Mouse (Mus musculus): Measurements from ENCODE around the gene Rhd. TPM values are rescaled to one million over a fixed set of nuclear protein-coding genes. Genes with fewer than 3 reads are reported as not detected.
A peak's percentile ranks its signal among the peaks of the same experiment; 100 is the strongest.

Gene Rhd
- total RNA-seq, 2 experiments from 2014 or later = 2.9 to 4.0 TPM

DNA sequence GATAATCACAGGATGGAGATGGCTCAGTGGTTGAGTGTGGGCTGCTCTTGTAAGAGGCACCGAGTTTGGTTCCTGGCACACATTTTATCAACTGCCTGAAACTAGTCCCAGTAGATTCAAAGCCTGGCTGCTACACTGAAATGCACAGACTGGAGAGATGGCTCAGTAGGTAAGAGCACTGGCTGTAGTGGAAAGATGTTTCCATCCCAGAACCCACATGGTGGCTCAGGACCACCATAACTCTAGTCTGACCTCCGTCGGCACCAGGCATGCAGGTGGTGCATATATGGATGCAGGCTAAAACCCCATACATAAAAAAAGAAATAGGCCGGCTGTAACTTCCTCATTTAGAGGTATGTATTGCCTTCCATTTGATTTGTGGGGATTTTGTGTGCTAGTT is 65.2 kb downstream of the Rhd start:
- no peak for ATAC-seq (ENCODE audit: poor library complexity, severe bottlenecking)

DNA sequence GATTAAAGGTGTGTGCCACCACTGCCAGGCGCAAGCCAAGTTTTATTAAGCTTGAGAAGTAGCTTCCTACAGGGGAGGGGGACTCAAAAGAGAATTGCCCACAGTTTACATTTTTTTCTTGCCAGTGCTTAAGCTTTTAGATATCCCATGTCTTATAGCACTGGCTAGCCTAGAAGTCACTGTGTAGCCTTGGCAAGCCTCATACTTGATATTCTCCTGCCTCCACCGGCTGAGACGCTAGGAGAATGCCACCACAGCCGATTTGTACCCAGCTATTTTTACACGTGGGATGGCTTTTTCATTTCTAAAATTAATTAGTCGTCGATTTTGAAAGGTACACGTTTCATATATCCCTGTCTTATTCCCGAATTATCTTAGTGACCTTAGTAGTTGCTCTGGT is 65.9 kb downstream of the Rhd start:
- no peak for ATAC-seq (ENCODE audit: poor library complexity, severe bottlenecking)

DNA sequence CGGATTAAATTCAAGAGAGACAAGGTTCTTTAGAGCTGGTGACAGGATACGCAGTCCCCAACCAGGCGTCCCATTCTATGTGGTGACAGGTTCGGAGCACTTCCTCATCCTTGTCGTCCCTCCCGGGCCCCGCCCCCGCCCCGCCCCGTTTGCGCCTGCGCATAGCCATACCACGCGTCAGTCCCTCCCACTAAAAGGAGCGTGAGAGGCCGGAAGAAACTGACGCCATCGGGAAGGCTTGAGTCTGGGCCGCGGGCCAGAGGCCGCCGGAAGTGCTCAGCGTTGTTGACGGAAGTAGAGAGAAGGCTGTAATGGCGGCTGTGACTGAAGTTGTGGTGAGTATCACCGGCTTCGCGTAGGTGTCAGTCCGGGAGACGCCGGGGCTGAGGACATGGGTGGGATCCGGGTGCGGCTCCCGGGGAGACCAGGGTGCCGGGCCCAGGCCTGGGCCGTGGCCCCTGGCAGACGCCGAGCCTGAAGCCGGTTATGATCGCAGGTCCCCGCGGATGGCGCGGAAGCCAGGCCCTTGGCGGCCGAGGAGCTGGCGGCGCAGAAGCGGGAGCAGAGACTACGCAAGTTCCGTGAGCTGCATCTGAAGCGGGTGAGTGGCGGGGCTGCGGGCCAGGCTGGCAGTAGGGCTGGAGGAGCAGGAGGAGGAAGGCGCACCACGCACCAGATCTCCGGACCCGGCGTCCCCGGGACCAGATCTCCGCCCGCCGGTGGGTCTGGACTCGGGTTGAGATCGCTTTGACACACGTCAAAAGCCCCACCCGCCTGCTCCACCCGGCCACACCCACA is 66.5 kb downstream of the Rhd start, which contains the start of gene Syf2:
Gene Syf2, plus strand, starts transcription at position 215 of the 798 bp plus-strand sequence.
- peak; percentile 84 for ATAC-seq (ENCODE audit: poor library complexity, severe bottlenecking)

DNA sequence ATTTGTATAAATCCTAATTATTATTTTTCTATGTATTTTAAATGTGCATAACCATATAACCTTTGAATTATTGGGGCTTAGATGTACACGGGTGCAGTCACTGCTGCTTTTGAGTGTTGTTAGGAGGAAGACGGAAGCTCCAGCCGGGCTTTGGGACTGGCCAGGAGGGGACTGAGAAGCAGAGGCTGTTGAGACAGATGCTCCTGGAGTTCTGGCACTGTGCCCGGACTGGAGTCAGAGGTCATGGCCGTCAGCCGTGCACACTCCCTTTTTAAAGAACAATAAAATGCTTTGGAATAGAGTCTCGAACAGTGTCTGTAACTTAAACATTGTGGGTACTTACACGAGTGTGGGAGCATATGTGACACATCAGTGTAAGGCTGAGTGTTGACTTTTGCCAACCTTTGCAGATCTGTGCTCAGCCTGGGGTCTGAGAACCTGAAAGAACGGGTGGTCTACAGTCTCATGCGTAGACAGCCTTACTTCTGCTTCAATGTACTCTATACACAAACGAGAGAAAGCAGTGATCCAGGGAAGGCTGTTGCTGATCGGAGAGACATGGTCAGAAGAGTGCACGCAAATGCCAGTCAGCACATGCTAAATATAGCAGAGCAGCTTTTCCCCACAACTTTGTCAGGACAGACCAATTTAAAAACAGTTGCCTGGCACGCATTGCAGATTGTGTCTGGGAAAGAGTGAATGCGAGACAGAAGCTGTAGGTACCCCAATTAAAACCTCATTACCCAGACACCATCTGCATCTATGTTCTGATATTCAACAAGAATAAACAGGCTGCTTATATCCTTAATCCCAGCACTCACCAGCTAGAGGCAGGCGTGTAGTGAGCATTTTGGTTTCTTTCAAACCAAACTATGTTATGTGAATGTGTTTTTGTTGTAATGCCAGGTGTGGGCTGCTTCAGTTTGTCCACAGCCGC is 73.2 kb downstream of the Rhd start:
- no peak for ATAC-seq (ENCODE audit: poor library complexity, severe bottlenecking)

DNA sequence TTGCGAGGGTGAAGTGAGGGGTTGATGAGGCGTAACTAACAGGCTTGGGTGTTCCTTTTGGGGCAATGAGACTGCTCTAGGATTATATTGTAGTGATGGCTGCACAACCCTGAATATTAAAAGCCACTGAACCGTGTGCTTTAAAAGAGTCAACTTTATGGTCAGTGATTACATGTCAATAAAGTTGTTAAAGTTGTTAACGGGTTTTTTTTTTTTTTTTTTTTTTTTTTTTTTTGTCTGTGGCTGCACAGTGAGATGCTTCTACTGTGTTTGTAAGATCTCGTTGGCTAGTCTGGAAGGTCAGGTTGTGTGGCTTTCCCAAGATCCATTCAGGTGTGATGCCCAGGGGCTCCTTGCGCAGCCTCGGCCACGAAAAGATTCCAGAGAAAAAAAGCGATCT is 75.6 kb downstream of the Rhd start:
- no peak for ATAC-seq (ENCODE audit: poor library complexity, severe bottlenecking)

DNA sequence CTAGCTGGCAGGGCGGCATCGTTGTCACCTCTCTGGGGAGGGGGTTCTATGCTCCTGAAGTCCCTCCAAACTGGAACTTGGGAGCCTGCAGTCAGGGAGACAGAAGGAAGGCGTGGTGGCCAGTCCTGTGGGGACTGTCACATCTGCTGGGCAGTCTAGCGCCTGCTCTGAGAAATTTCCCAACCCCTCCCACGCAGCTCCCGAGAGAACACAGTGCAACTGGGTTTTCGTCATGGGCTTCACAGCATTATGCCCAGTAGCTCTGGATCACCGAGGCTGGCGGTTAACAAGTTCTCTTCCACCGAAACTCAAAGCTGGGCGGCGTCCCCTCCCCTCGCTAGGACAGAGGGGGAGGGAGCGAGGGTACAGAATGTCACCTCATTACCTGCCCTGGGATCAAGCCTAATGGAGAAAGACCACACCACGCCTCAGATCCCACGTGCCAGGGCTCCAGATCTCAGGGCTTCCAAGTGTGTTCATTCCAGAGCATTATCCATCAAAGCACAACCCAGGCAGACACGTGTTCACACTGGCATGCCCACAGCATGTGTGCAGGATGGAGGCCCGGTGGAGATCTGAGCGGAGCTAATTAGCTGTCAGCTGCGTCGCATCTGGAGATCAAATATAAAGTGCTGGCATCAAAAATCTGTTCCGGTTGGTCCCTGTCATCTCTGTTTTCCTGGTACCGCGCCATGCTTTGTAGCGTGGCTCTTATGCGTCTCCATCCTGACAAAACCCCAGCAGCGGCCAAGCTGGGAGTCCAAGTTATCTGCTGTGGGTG is 79.6 kb downstream of the Rhd start:
- no peak for ATAC-seq (ENCODE audit: poor library complexity, severe bottlenecking)

Other genes with a start within 250 kb of the Rhd start
- 28.0 and 33.1 TPM in 2 replicates for gene Man1c1, start 160.2 kb upstream of the Rhd start, total RNA-seq (2015)
- 14.1 and 16.9 TPM in 2 replicates for gene Man1c1, start 160.2 kb upstream of the Rhd start, total RNA-seq (2017)
- gene Ldlrap1, start 96.5 kb upstream of the Rhd start, total RNA-seq (2015) = 13.8 and 16.0 TPM in 2 replicates
- 7.6 and 9.6 TPM in 2 replicates for gene Ldlrap1, start 96.5 kb upstream of the Rhd start, total RNA-seq (2017)
- 14.1 and 17.4 TPM in 2 replicates for gene Maco1, start 11.2 kb upstream of the Rhd start, total RNA-seq (2015)
- 20.9 and 30.4 TPM in 2 replicates for gene Maco1, start 11.2 kb upstream of the Rhd start, total RNA-seq (2017)
- gene Tmem50a, start 50.5 kb downstream of the Rhd start, total RNA-seq (2015) = 292 and 323 TPM in 2 replicates
- 338 and 378 TPM in 2 replicates for gene Tmem50a, start 50.5 kb downstream of the Rhd start, total RNA-seq (2017)
- gene Rsrp1, start 59.1 kb downstream of the Rhd start, total RNA-seq (2015) = 680 and 693 TPM in 2 replicates
- gene Rsrp1, start 59.1 kb downstream of the Rhd start, total RNA-seq (2017) = 257 and 330 TPM in 2 replicates
- 81.7 and 89.6 TPM in 2 replicates for gene Syf2, start 66.4 kb downstream of the Rhd start, total RNA-seq (2015)
- gene Syf2, start 66.4 kb downstream of the Rhd start, total RNA-seq (2017) = 286 and 343 TPM in 2 replicates

Data from megakaryocyte, adult 5-6 weeks (primary cell).